Mouse (Mus musculus): ENCODE results near the gene Ppp5c. TPM values are rescaled to one million over a fixed set of nuclear protein-coding genes. Genes with fewer than 3 reads are reported as not detected.

Ppp5c gene
- polyA plus RNA-seq, 1 experiment from 2014 or later, result 112 TPM

DNA sequence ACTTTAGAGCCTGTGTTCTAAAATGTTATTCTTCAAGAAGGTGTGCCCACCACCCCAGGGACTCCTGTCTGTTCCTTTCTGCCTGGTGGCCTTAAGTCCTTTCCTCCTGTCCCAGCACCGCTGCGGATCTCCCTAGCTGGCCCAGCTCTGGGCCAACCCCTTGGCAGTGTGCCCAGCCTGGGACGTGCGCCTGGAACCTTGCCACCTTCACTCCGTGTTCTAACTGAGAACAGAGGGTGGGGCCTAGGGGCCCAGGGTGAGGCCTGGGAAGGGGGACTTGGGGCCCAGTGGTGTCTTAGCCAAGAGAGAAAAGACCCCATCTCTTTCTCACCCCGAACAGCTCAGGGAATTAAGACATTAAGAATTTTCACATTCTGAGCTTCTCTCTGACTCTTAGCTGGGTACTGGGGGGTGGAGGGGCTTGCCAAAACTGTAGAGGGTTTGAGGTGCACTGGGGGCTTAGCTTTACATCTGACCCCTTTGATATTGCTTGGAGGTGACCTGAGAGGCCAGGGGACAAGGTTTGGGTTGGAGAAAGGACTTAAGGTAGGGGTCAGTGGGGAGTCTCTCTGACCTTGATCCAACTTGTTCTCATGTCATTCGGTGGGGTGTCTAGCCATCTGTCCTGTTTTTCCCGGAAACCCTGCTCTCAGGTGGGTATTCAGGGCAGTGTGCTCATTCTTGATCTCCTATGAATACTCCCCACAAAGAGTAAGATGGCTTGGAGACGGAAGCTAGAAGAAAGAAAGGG is 32.5 kb upstream of the Ppp5c start:
- Histone ChIP-seq H3K4me3 (no peak overlapping the region), H3K4me1 (peaks cover 56% of the 10 kb centered on the region), H3K27me3 (replicated peaks) (0 out of 2 replicates have a peak, but pooled peaks cover 17% of the 10 kb centered on the region), H3K4me2 (replicated peaks) (peak overlapping the region; percentile 70), H3K9me3 (no peaks in the 10 kb centered on the region), H3K36me3 (no peaks in the 10 kb centered on the region), H3K27ac (no peak overlapping the region), H3K9ac (no peak overlapping the region)
- 0 out of 2 replicates have a peak, but pooled peaks have one; percentile 3 for ATAC-seq (ENCODE audit: low FRiP score, low read depth)
- 50% methylated on average over 9 of the region's 9 CpGs for WGBS

DNA sequence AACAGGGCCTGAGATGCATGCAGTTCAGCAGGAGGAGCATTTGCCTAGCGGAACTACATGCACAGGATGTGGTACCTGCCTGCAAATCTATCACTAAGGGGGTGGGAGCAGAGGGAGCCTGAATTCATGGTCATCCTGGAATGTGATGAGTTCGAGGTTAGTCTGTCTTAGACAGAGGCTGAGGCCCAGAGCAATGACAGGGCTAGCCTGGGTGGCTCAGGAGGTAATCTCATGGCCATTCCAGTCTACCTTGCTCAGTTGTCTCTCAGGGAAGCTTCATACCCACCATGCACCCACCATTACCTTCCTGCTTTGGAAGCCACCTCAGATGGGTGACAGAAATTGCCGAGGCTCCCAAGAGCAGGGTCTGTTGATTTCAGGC is 31.7 kb upstream of the Ppp5c start:
- Histone ChIP-seq H3K4me3 (no peak overlapping the region), H3K9me3 (no peaks in the 10 kb centered on the region), H3K9ac (no peak overlapping the region), H3K27ac (no peak overlapping the region), H3K27me3 (replicated peaks) (0 out of 2 replicates have a peak, but pooled peaks cover 17% of the 10 kb centered on the region), H3K4me2 (replicated peaks) (peak overlapping the region; percentile 70; the same call in 1 of the 2 replicates), H3K36me3 (no peaks in the 10 kb centered on the region), H3K4me1 (peaks cover 56% of the 10 kb centered on the region)
- no peak for ATAC-seq (ENCODE audit: low FRiP score, low read depth)
- WGBS, result 94% methylated on average over 3 of the region's 3 CpGs

DNA sequence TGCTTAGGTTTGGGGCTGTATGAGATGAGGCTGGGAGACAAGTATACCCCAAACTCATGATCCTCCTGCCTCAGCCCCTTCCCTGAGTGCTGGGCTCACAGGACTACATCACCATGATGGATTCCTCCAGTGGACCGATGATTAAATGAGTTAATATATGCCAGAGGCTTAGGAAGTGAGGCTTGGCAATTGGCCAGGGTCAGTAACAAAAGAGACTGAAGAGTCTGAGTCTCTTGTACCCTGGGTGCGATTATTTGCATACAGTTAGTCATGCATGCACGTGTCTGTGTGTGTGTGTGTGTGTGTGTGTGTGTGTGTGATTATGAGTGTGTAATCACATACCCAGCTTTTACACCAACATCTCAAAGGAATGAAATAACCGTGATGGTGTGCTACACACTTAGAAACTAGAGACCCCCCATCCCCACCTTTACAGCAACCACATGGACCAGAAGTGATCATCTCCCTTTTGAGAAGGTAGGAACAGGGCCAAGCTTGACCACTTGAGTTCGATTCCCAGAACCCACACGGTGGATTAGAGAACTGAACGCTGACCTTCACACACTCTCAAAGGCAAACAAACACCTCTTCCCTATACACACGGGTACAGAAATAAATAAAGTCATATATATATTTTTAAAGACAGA is 31.2 kb upstream of the Ppp5c start:
- 57% methylated on average over 8 of the region's 8 CpGs for WGBS
- ATAC-seq (ENCODE audit: low FRiP score, low read depth), result peak; percentile 14
- H3K9ac ChIP-seq, result no peak overlapping the region
- H3K4me1 ChIP-seq, result peaks cover 56% of the 10 kb centered on the region
- 0 out of 2 replicates have a peak overlapping the region, but pooled peaks have one; percentile 27 for H3K27ac ChIP-seq
- 0 out of 2 replicates have a peak overlapping the region, but pooled peaks have one; percentile 37 for H3K4me2 ChIP-seq (replicated peaks)
- no peak overlapping the region for H3K4me3 ChIP-seq
- 0 out of 2 replicates have a peak, but pooled peaks cover 17% of the 10 kb centered on the region for H3K27me3 ChIP-seq (replicated peaks)
- H3K36me3 ChIP-seq, result no peaks in the 10 kb centered on the region
- H3K9me3 ChIP-seq, result no peaks in the 10 kb centered on the region

DNA sequence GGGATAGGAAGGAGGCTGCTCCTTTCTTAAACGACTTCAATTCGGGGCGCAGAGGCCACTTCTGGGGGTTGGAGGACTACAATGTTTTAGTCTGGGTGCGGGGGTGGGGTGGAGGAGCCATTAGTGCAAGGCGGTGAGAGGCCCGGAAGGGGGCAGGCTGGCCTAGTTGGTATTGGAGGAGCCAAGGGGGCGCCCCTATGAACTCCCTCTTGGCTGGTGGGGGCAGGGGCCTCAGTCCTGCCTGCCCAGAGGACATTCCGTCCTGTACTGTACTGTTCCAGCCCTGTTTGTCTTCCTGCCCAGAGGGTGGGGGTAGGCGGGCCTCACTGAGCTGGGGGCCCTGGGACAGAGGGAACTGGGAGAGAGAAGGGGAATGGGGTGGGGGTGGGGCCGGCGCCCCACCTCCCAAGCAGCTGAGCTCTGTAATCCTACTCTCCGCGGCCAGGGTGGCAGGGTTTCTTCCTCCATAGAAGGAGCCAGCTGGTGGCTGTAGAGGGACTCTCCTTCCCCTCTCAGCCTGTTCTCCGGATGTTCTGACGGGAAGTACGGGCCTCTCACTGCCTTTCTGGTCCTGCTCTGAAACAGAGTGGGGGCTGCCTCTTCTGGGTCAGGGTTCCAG is 30.5 kb upstream of the Ppp5c start:
- Histone ChIP-seq H3K4me2 (replicated peaks) (peak overlapping the region; percentile 37), H3K27ac (peak overlapping the region; percentile 27; the same call in 1 of the 2 replicates), H3K27me3 (replicated peaks) (0 out of 2 replicates have a peak, but pooled peaks cover 16% of the 10 kb centered on the region), H3K9me3 (no peaks in the 10 kb centered on the region), H3K4me3 (no peak overlapping the region), H3K36me3 (no peaks in the 10 kb centered on the region), H3K4me1 (peaks cover 56% of the 10 kb centered on the region), H3K9ac (no peak overlapping the region)
- WGBS, result 5% methylated on average over 16 of the region's 16 CpGs
- ATAC-seq (ENCODE audit: low FRiP score, low read depth), result peak; percentile 11; the same call in 1 of the 2 replicates

DNA sequence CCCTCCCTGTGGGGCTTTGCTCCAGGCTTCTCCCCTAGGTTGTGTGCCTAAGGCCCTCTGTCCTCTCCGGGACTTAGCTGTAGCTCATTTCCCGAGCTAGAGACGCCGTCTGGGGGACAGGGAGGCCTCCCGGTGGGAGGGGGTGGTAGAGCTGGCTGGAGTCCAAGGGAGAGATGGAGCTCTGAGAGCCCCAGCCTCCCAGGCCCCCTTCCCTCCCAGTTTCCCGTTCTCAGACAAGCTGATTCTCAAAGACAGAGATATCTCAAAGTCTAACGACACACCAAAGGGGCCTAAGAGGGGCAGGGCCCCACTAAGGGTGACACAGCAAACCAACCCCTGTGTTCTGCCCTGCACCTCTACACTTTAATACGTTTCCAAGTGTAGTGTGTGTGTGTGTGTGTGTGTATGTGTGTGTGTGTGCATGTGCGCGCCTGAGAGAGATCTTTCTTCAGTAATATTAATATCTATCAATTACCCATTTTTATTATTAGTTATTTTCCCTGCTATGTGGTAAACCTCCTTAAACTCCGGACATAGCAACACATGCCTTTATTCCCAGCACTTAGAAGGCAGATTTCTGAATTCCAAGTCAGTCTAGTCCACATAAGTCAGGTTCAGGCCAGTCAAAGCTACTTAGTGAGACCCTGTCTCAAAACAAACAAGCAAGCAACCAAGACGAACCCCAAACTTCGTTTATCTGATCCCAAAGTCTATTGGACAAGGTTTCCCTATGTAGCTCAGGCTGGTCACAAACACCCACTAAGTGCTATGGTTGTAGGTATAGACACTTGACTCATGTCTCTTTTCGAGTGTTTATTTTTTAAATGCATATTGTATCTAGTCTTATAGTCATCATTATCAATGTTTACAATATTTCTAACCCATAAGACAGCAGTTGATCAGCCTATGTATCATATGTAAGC is 29.1 kb upstream of the Ppp5c start:
- Histone ChIP-seq H3K4me3 (peak overlapping the region; percentile 44), H3K27ac (0 out of 2 replicates have a peak overlapping the region, but pooled peaks have one; percentile 9), H3K9me3 (no peaks in the 10 kb centered on the region), H3K4me2 (replicated peaks) (peak overlapping the region; percentile 84), H3K36me3 (no peaks in the 10 kb centered on the region), H3K4me1 (peaks cover 50% of the 10 kb centered on the region), H3K9ac (peak overlapping the region; percentile 44), H3K27me3 (replicated peaks) (0 out of 2 replicates have a peak, but pooled peaks cover 10% of the 10 kb centered on the region)
- WGBS, result 37% methylated on average over 14 of the region's 14 CpGs
- no peak for ATAC-seq (ENCODE audit: low FRiP score, low read depth)

DNA sequence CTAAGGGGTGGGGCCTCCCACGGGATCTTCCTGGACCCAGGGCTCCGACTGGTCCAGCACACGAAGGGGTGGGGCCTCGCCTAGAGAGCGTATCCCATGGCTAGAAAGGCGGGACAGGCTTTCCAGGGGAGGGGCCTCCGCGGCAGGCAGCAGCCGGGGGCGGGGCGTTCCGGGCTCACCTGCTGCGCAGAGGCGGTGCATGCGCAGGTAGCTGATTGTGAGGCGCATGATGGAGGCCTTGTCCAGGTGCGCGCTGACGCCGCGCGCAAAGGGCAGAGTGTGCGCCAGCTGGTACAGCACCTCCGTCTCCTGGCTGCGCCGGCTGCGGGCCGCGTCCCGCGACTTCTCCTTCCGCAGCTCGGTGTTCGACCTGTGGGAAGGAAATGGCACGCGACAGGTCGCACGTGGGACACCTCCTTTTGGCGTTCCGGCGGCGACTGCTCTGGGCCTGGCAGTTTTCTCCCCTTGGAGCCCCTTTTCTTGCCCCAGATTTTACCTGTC is 28.4 kb upstream of the Ppp5c start:
- peak; percentile 52; the same call in 1 of the 2 replicates for ATAC-seq (ENCODE audit: low FRiP score, low read depth)
- 0 out of 2 replicates have a peak overlapping the region, but pooled peaks have one; percentile 9 for H3K27ac ChIP-seq
- peak overlapping the region; percentile 44 for H3K9ac ChIP-seq
- H3K27me3 ChIP-seq (replicated peaks), result 0 out of 2 replicates have a peak, but pooled peaks cover 4% of the 10 kb centered on the region
- WGBS, result 0% methylated on average over 40 of the region's 42 CpGs
- H3K4me1 ChIP-seq, result peaks cover 47% of the 10 kb centered on the region
- H3K4me2 ChIP-seq (replicated peaks), result peak overlapping the region; percentile 84
- H3K9me3 ChIP-seq, result no peaks in the 10 kb centered on the region
- H3K4me3 ChIP-seq, result peak overlapping the region; percentile 44
- H3K36me3 ChIP-seq, result no peaks in the 10 kb centered on the region

DNA sequence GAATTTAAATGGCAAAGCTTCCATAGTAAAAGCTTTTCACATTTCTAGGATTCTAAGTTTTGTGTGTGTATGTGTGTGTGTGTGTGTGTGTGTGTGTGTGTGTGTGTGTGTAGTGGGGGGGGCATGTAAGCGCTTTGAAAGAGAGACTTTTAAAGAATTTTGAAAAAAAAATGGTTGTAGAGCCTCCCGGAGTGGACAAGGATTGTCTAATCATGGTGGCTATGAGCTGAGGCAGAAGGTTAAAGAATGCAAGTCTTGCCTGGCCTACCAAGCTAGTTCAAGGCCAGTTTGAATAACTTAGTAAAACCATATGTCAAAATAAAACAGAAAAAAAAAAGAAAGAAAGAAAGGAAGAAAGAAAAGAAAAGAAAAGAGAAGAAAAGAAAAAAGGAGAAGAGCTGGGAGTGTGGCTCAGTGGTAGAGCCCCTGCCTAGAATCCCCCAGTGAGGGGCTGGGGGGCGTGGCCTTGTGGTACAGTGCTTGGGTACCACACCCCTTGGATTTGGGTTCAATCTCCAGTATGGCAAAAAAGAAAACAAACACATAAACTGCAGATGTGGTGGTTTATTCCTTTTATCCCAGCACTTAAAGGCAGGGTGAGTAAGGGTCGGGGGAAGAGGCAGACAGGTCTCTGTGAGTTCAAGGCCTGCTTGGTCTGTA is 27.7 kb upstream of the Ppp5c start:
- no peak overlapping the region for H3K4me3 ChIP-seq
- no peaks in the 10 kb centered on the region for H3K36me3 ChIP-seq
- 90% methylated on average over 4 of the region's 4 CpGs for WGBS
- H3K9me3 ChIP-seq, result no peaks in the 10 kb centered on the region
- 0 out of 2 replicates have a peak, but pooled peaks cover 4% of the 10 kb centered on the region for H3K27me3 ChIP-seq (replicated peaks)
- 0 out of 2 replicates have a peak overlapping the region, but pooled peaks have one; percentile 44 for H3K9ac ChIP-seq
- peak overlapping the region; percentile 84 for H3K4me2 ChIP-seq (replicated peaks)
- peaks cover 40% of the 10 kb centered on the region for H3K4me1 ChIP-seq
- H3K27ac ChIP-seq, result no peak overlapping the region
- no peak for ATAC-seq (ENCODE audit: low FRiP score, low read depth)

DNA sequence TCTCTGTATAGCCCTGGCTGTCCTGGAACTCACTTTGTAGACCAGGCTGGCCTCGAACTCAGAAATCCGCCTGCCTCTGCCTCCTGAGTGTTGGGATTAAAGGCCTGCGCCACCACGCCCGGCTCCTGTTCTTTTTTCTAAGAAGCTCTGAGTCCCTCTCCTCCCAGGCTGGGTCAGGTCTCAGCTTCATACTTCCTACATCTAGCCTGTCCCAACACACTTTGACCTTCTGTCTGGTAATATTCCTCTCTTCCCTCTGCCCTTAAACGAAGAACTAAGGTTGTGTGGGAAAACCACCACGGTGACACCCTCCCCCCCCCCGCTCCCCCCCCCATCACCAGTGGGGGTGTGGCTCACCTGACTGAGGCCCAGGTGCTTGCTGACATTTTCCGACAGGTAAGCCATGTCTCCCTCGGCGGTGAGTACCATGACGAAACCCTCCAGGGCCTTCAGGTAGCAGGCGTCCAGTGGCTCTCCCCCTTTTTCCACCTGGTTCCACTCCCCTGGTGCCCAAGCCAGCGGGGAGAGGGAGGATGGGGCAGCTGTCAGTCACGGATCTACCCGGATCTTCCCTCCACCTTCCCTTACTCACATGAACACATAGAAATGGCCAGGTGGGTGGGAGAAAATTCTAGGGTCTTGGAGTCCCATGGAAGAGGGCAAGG is 26.7 kb upstream of the Ppp5c start:
- H3K9ac ChIP-seq, result no peak overlapping the region
- no peak for ATAC-seq (ENCODE audit: low FRiP score, low read depth)
- H3K27me3 ChIP-seq (replicated peaks), result 0 out of 2 replicates have a peak, but pooled peaks cover 4% of the 10 kb centered on the region
- peaks cover 31% of the 10 kb centered on the region for H3K4me1 ChIP-seq
- no peaks in the 10 kb centered on the region for H3K36me3 ChIP-seq
- WGBS, result 88% methylated on average over 16 of the region's 16 CpGs
- H3K4me3 ChIP-seq, result no peak overlapping the region
- no peaks in the 10 kb centered on the region for H3K9me3 ChIP-seq
- no peak overlapping the region for H3K27ac ChIP-seq
- no peak overlapping the region for H3K4me2 ChIP-seq (replicated peaks)

DNA sequence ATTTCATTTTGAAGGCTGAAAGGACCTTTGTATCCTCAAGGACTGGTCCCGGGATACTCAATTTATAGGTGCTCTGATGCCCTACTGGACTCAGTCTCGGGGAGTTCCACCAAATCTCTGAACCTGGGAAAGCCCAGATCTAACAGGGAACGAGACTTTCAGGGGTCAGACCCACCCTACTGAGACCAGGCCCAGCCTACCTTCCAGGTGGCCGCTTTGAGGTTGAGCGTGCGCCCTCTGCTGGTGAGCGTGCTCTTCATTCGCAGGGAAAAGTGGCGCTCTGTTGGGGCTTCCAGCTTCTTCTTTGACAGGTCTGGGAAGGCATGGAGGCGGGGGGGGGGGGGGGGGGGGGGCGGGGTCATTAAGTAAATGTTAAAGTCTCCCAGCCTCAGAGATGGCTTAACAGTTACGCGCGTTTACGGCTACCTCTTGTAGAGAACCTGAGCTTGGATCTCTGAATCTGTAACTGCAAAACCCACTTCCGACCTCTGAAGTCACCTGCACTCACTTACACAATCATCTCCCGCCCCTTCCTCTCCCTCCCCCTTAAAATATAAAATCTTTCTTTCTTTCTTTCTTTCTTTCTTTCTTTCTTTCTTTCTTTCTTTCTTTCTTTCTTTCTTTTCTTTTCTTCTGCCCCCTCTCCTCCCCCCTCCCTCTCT is 23.3 kb upstream of the Ppp5c start:
- 11% methylated on average over 16 of the region's 17 CpGs for WGBS
- H3K9ac ChIP-seq, result no peak overlapping the region
- H3K4me1 ChIP-seq, result peaks cover 2% of the 10 kb centered on the region
- no peaks in the 10 kb centered on the region; the same call in 1 of the 2 replicates for H3K36me3 ChIP-seq
- H3K27ac ChIP-seq, result no peak overlapping the region
- 0 out of 2 replicates have a peak, but pooled peaks cover 2% of the 10 kb centered on the region for H3K27me3 ChIP-seq (replicated peaks)
- H3K4me3 ChIP-seq, result no peak overlapping the region
- ATAC-seq (ENCODE audit: low FRiP score, low read depth), result no peak
- no peak overlapping the region for H3K4me2 ChIP-seq (replicated peaks)
- H3K9me3 ChIP-seq, result no peaks in the 10 kb centered on the region

DNA sequence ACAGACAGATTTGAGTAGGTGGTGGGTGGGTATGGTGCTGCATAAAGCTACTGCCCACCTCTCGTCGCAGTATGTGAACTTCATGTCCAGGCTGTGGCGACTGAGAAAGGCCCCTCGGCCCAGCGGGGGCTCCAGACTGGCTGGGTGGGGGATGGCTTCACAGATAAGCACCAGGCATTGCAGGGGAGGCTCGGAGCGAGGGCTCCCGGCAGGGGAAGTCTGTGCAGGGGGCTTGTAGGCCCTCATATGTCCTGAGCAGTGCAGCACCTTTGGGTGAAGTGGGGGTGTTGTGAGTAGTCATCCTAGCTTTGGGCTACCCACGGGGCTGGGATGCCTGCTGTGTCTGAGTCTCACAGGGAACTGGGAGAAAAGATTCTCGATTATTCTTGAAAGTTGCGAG is 22.8 kb upstream of the Ppp5c start:
- H3K4me1 ChIP-seq, result no peaks in the 10 kb centered on the region
- ATAC-seq (ENCODE audit: low FRiP score, low read depth), result no peak
- no peaks in the 10 kb centered on the region for H3K9me3 ChIP-seq
- WGBS, result 72% methylated on average over 11 of the region's 11 CpGs
- H3K9ac ChIP-seq, result no peak overlapping the region
- H3K4me2 ChIP-seq (replicated peaks), result no peak overlapping the region
- H3K27me3 ChIP-seq (replicated peaks), result no peaks in the 10 kb centered on the region
- no peak overlapping the region for H3K4me3 ChIP-seq
- H3K27ac ChIP-seq, result no peak overlapping the region
- H3K36me3 ChIP-seq, result no peaks in the 10 kb centered on the region; the same call in 1 of the 2 replicates
